Mouse (Mus musculus): ENCODE results near the gene Stard10. TPM values are rescaled to one million over a fixed set of nuclear protein-coding genes. Genes with fewer than 3 reads are reported as not detected.

Stard10 gene
- polyA plus RNA-seq, 1 experiment from 2014 or later = 8.0 TPM

- no peak for ATAC-seq (replicated peaks)
- WGBS = 65% methylated on average over 6 of the region's 6 CpGs
- H3K9me3 ChIP-seq = no peaks in the 10 kb centered on the region
- peaks cover 31% of the 10 kb centered on the region for H3K4me1 ChIP-seq
- H3K4me2 ChIP-seq (replicated peaks) = no peak overlapping the region
- H3K4me3 ChIP-seq = no peak overlapping the region
- no peak overlapping the region for H3K27ac ChIP-seq (replicated peaks)
- peaks cover 8% of the 10 kb centered on the region for H3K27me3 ChIP-seq
- H3K36me3 ChIP-seq = no peaks in the 10 kb centered on the region
- H3K9ac ChIP-seq (replicated peaks) = no peak overlapping the region
These were observed 7.5 kb downstream of the Stard10 start for GRCm38 (mm10) chr7:101324142-101324962.

- ATAC-seq (replicated peaks) = no peak
- H3K4me3 ChIP-seq = no peak overlapping the region
- H3K27me3 ChIP-seq = peaks cover 4% of the 10 kb centered on the region; the same call in 1 of the 2 replicates
- no peak overlapping the region for H3K9ac ChIP-seq (replicated peaks)
- H3K27ac ChIP-seq (replicated peaks) = no peak overlapping the region
- no peak overlapping the region for H3K4me2 ChIP-seq (replicated peaks)
- peaks cover 27% of the 10 kb centered on the region for H3K4me1 ChIP-seq
- no peaks in the 10 kb centered on the region for H3K9me3 ChIP-seq
- H3K36me3 ChIP-seq = no peaks in the 10 kb centered on the region
- WGBS = 84% methylated on average over 5 of the region's 5 CpGs
These were observed 9.1 kb downstream of the Stard10 start for GRCm38 (mm10) chr7:101326006-101326405.

GRCm38 (mm10) chr7:101327263-101327662 lies 10.4 kb downstream of the Stard10 start:
- Histone ChIP-seq H3K4me2 (replicated peaks) (no peak overlapping the region), H3K27me3 (no peaks in the 10 kb centered on the region), H3K9me3 (no peaks in the 10 kb centered on the region), H3K27ac (replicated peaks) (no peak overlapping the region), H3K4me1 (peaks cover 17% of the 10 kb centered on the region), H3K4me3 (no peak overlapping the region), H3K36me3 (no peaks in the 10 kb centered on the region), H3K9ac (replicated peaks) (no peak overlapping the region)
- 49% methylated on average over 5 of the region's 5 CpGs for WGBS
- no peak for ATAC-seq (replicated peaks)

GRCm38 (mm10) chr7:101327786-101328185 lies 10.9 kb downstream of the Stard10 start:
- peaks cover 17% of the 10 kb centered on the region for H3K4me1 ChIP-seq
- no peaks in the 10 kb centered on the region for H3K36me3 ChIP-seq
- no peak overlapping the region for H3K4me3 ChIP-seq
- H3K9me3 ChIP-seq = no peaks in the 10 kb centered on the region
- no peak for ATAC-seq (replicated peaks)
- no peak overlapping the region for H3K9ac ChIP-seq (replicated peaks)
- H3K27me3 ChIP-seq = no peaks in the 10 kb centered on the region
- 75% methylated on average over 2 of the region's 2 CpGs for WGBS
- no peak overlapping the region for H3K27ac ChIP-seq (replicated peaks)
- H3K4me2 ChIP-seq (replicated peaks) = no peak overlapping the region

GRCm38 (mm10) chr7:101328621-101329158 lies 11.8 kb downstream of the Stard10 start:
- H3K9me3 ChIP-seq = no peaks in the 10 kb centered on the region
- H3K4me3 ChIP-seq = no peak overlapping the region
- peaks cover 17% of the 10 kb centered on the region for H3K4me1 ChIP-seq
- WGBS = 50% methylated on average over 4 of the region's 4 CpGs
- ATAC-seq (replicated peaks) = peak; percentile 69
- H3K9ac ChIP-seq (replicated peaks) = no peak overlapping the region
- no peaks in the 10 kb centered on the region for H3K36me3 ChIP-seq
- peak overlapping the region; percentile 53 for H3K27ac ChIP-seq (replicated peaks)
- H3K4me2 ChIP-seq (replicated peaks) = no peak overlapping the region
- no peaks in the 10 kb centered on the region for H3K27me3 ChIP-seq

GRCm38 (mm10) chr7:101329606-101330005 lies 12.7 kb downstream of the Stard10 start:
- no peak overlapping the region; the same call in 1 of the 2 replicates for H3K27ac ChIP-seq (replicated peaks)
- no peaks in the 10 kb centered on the region for H3K9me3 ChIP-seq
- peaks cover 17% of the 10 kb centered on the region for H3K4me1 ChIP-seq
- 70% methylated on average over 4 of the region's 4 CpGs for WGBS
- H3K4me2 ChIP-seq (replicated peaks) = no peak overlapping the region
- H3K9ac ChIP-seq (replicated peaks) = no peak overlapping the region
- no peaks in the 10 kb centered on the region for H3K27me3 ChIP-seq
- no peak overlapping the region for H3K4me3 ChIP-seq
- no peak for ATAC-seq (replicated peaks)
- no peaks in the 10 kb centered on the region for H3K36me3 ChIP-seq

- no peak overlapping the region for H3K4me3 ChIP-seq
- no peak overlapping the region for H3K9ac ChIP-seq (replicated peaks)
- H3K4me1 ChIP-seq = peaks cover 17% of the 10 kb centered on the region
- no peaks in the 10 kb centered on the region for H3K9me3 ChIP-seq
- no peak overlapping the region for H3K27ac ChIP-seq (replicated peaks)
- H3K27me3 ChIP-seq = no peaks in the 10 kb centered on the region
- H3K4me2 ChIP-seq (replicated peaks) = no peak overlapping the region
- no peak for ATAC-seq (replicated peaks)
- 73% methylated on average over 10 of the region's 10 CpGs for WGBS
- no peaks in the 10 kb centered on the region for H3K36me3 ChIP-seq
These were observed 13.4 kb downstream of the Stard10 start for GRCm38 (mm10) chr7:101330074-101330840.

GRCm38 (mm10) chr7:101330841-101331173 lies 13.9 kb downstream of the Stard10 start:
- ATAC-seq (replicated peaks) = no peak
- 72% methylated on average over 4 of the region's 4 CpGs for WGBS
- Histone ChIP-seq H3K4me2 (replicated peaks) (no peak overlapping the region), H3K36me3 (no peaks in the 10 kb centered on the region), H3K27ac (replicated peaks) (no peak overlapping the region), H3K4me1 (peaks cover 17% of the 10 kb centered on the region), H3K9ac (replicated peaks) (no peak overlapping the region), H3K9me3 (no peaks in the 10 kb centered on the region), H3K4me3 (no peak overlapping the region), H3K27me3 (no peaks in the 10 kb centered on the region)

GRCm38 (mm10) chr7:101332045-101332831 lies 15.4 kb downstream of the Stard10 start:
- no peak for ATAC-seq (replicated peaks)
- H3K4me2 ChIP-seq (replicated peaks) = no peak overlapping the region
- H3K27ac ChIP-seq (replicated peaks) = no peak overlapping the region
- no peaks in the 10 kb centered on the region for H3K9me3 ChIP-seq
- H3K4me1 ChIP-seq = peaks cover 17% of the 10 kb centered on the region
- no peaks in the 10 kb centered on the region for H3K27me3 ChIP-seq
- 89% methylated on average over 5 of the region's 5 CpGs for WGBS
- no peaks in the 10 kb centered on the region for H3K36me3 ChIP-seq
- H3K9ac ChIP-seq (replicated peaks) = no peak overlapping the region
- no peak overlapping the region for H3K4me3 ChIP-seq

- H3K9ac ChIP-seq (replicated peaks) = no peak overlapping the region
- H3K27me3 ChIP-seq = no peaks in the 10 kb centered on the region
- H3K9me3 ChIP-seq = no peaks in the 10 kb centered on the region
- no peak for ATAC-seq (replicated peaks)
- WGBS = 97% methylated on average over 2 of the region's 2 CpGs
- H3K4me2 ChIP-seq (replicated peaks) = no peak overlapping the region
- H3K36me3 ChIP-seq = no peaks in the 10 kb centered on the region
- H3K4me1 ChIP-seq = no peaks in the 10 kb centered on the region
- H3K27ac ChIP-seq (replicated peaks) = no peak overlapping the region
- no peak overlapping the region for H3K4me3 ChIP-seq
These were observed 18.3 kb downstream of the Stard10 start for GRCm38 (mm10) chr7:101335228-101335627.

GRCm38 (mm10) chr7:101336686-101337085 lies 19.8 kb downstream of the Stard10 start:
- H3K4me3 ChIP-seq = no peak overlapping the region
- H3K27ac ChIP-seq (replicated peaks) = no peak overlapping the region
- no peaks in the 10 kb centered on the region for H3K9me3 ChIP-seq
- ATAC-seq (replicated peaks) = no peak
- no peak overlapping the region for H3K4me2 ChIP-seq (replicated peaks)
- no peaks in the 10 kb centered on the region for H3K36me3 ChIP-seq
- no peaks in the 10 kb centered on the region for H3K4me1 ChIP-seq
- WGBS = 78% methylated on average over 3 of the region's 3 CpGs
- H3K27me3 ChIP-seq = no peaks in the 10 kb centered on the region
- H3K9ac ChIP-seq (replicated peaks) = no peak overlapping the region

GRCm38 (mm10) chr7:101337401-101337800 lies 20.5 kb downstream of the Stard10 start:
- WGBS = 87% methylated on average over 3 of the region's 3 CpGs

More at GRCm38 (mm10) chr7:101337401-101337800, 20.5 kb downstream of the Stard10 start:
- H3K4me2 ChIP-seq (replicated peaks) = no peak overlapping the region
- no peaks in the 10 kb centered on the region for H3K36me3 ChIP-seq
- ATAC-seq (replicated peaks) = no peak
- no peak overlapping the region for H3K27ac ChIP-seq (replicated peaks)
- H3K27me3 ChIP-seq = no peaks in the 10 kb centered on the region
- H3K9me3 ChIP-seq = no peaks in the 10 kb centered on the region
- H3K9ac ChIP-seq (replicated peaks) = no peak overlapping the region
- no peaks in the 10 kb centered on the region for H3K4me1 ChIP-seq
- H3K4me3 ChIP-seq = no peak overlapping the region
